Mouse (Mus musculus): ENCODE results near the gene Dhcr7.

Gene Dhcr7

DNA sequence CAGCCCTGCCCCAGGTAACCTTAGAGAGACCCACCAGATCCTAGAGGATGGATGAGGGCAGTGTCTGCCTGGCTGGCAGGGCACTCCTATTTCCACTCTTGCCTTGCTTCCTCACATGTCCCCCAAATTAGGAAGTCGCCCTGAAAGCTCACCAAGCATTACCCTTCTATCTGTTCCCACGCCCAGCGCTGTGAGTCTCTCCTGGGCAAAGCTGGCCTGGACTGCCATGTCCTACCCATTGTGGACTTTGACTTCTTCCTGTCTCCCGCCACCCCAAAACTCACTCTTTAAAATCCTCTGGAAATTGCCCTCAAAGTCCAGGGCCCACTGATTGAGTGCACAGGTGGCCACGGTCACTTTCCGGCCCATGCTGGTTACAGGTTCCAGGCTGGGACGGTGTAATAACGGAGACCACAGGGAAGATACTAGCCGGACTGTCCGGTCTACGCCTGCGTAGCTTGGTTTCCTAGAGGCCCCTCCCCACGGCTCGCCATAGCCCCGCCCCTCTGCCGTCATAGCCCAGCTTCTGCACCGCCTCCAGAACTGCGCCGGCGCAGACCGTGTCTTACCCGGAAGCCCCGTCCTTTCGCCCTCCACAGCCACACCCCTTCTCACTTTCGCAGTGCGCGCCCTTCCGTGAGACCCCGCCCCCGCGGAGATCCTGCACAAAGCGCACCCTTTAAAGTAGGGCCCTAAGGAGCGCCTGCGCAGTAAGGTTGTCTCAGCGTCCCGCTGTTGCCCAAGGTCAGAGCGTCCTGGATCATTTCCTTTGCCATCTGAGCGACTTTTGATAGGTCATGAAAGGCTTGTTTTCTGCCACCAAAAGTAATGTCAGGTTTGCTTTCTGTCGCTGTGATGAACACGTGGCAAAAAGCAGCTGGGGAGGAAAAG is at the start of gene Dhcr7, which contains the start of gene Nadsyn1:
TSS of gene Dhcr7 (plus strand) at position 771 of the 891 bp plus-strand sequence.
TSS of gene Nadsyn1 (minus strand) at position 475 of the 891 bp plus-strand sequence.
- DNase-seq (ENCODE audit: extremely low read depth, insufficient read length, low spot score) = peak; percentile 97

DNA sequence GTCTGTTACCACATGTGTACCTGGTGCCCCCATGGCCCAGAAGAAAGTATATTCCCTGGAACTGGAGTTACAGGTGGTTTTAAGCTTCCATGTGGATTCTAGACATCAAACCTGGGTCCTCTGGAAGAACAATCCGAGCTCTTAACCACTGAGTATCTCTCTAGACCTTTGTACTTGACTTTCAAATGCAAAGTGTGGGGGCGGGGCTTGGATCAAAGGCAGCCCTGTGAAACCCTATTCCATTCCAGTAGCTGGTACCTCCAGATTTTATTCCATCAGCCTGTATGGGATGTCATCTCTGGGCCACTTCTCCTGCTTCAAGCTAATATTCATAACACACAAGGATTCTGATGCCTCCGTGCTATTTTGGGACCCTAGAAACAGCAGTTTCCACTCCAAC is 46.8 kb upstream of the Dhcr7 start:
- no peak for DNase-seq (ENCODE audit: extremely low read depth, insufficient read length, low spot score)

DNA sequence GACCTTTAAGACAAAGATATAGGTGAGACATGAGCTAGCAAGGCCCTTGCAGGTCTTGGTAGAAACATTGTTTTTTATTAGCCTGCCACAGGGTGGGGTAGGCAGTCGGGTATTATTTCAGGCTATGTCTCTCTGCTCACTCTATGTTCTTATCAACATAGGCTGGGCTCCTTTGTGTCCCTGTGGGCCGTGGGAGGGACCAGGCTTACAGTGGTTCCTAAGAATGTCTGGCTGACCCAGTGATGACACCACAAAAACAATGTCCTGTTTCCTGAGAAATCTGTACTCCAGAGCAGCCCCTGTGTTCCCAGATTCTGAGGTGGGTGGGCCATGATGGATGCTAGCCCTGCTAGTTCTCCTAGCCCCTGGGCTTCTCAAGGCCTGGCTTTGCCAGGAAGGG is 45.6 kb upstream of the Dhcr7 start:
- no peak for DNase-seq (ENCODE audit: extremely low read depth, insufficient read length, low spot score)

DNA sequence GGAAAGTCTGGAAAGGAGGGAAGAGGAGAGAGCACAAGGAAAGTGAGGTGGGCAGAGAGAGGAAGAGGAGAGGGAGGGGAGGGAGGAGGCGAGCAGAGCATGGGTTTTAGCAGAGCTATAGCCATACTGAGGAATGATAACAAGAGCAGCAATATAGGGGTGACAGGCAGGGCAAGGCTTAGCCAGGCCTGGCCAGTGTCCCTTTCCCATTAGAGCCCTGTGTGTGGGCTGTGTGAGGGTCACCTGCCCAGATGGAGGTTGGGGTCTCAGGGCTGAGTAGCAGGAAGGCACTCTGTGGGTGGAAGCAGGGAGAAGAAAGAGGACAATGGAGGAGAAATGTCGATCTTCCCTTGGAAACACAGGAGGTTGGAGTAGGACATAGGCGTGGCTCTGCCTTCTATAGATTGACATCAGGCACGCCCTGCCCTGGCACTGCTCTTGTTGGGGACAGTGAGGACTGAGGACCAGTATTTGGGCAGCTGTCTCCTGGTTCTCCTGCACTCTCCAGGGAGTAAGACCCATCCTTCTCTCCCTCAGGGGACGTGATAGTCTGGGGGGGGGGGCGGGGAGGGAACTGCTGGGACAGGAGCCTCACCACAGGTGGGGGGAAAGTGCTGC is 39.5 kb upstream of the Dhcr7 start:
- no peak for DNase-seq (ENCODE audit: extremely low read depth, insufficient read length, low spot score)

DNA sequence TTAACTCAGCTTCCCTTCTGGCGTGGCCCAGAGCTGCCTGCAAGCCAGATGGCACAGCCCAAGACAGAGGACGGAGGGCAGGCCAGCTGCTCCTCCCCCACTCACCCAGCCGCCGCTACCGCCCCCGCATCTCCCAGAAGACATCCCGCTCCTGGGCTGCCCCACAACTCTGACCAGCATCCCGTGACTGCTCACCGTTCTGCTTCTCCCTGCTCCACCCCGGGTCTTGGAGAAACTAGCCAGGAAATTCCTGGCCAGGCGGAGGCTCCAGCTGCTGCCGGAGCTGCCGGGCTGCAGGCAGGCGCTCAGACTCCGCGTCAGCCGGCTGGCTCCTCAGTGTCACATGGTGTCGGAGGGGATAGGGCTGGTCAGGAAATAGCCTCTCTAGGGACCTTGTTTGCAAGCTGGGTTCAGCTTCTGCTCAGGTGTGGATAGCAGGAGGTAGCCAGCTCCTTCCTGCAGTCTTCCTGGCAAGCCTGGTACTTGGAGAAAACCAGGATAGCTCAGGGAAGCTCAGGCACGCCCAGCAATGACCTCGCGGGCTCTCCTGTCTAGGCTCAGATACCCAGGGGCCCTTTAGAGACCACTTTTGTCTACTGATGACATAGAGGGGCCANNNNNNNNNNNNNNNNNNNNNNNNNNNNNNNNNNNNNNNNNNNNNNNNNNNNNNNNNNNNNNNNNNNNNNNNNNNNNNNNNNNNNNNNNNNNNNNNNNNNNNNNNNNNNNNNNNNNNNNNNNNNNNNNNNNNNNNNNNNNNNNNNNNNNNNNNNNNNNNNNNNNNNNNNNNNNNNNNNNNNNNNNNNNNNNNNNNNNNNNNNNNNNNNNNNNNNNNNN is 38.7 kb upstream of the Dhcr7 start, which contains the start of gene Mrgpre:
TSS of gene Mrgpre (minus strand) at position 505 of the 834 bp plus-strand sequence.
- peak; percentile 84 for DNase-seq (ENCODE audit: extremely low read depth, insufficient read length, low spot score)

DNA sequence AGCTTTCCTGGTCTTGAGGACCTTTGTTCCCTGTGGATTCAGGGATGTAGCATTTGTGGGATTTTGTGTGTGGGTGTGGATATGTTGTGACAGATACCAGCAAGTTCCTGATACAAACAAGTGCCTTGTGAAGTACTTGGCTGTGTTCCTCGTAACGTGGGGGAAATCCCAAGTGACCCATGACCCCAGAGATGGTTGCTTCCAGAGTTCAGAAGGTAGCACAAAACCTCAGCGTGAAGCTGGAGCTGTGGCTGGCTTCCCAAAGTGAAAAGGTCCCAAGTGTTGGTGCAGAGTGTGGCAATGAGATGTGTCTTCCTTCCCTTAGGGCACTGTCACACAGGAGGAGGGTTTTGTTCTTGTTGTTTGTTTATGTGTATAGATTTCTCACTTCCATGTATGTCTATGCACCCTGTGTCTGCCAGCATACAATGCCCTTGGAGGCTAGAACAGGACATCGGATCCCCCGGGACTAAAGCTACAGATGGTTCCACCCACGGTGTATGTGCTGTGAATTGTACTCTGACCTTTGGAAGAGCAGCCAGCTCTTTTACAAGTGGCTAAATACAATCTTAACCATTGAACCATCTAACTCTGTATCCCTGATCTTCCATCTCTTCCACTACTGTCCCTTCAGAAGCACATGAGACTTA is 30.5 kb upstream of the Dhcr7 start:
- DNase-seq (ENCODE audit: extremely low read depth, insufficient read length, low spot score) = no peak

DNA sequence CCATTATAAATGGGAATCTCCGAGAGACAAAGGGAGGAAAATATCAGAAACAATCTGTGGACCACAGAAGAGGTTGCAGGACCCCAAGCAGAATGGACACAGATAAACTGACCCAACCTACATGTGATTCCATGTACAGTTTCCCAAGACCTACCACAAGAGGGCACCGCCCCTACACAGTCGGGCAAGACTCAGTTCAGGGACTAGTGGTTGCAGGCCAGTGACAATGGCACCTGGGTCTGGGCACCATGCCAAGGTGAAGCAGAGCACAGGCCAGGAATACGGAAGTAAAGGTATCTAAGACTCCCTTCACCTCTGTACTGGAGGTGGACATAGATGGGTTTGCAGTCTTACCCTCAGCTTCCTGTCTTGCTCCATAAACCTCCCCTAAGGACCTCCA is 29.8 kb upstream of the Dhcr7 start:
- no peak for DNase-seq (ENCODE audit: extremely low read depth, insufficient read length, low spot score)

DNA sequence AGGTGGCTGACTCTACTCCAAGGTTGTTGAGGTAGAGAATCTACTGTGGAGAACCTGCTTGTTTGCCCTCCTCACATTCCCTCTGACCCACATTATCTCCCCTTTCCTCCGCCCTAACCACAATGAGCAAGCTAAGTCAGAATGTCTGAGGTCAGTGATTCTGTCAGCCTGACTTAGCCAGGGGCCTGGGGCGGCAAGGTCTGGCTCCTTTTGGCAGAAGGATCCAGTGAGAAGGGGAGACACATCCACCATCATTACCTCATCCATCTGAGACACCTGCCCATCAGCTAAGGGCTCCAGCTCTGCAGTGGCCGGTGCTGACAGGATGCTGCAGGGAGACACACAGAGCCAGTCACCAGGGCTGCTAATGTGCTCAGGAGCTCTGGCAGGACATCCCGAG is 24.2 kb upstream of the Dhcr7 start:
- DNase-seq (ENCODE audit: extremely low read depth, insufficient read length, low spot score) = peak; percentile 61

DNA sequence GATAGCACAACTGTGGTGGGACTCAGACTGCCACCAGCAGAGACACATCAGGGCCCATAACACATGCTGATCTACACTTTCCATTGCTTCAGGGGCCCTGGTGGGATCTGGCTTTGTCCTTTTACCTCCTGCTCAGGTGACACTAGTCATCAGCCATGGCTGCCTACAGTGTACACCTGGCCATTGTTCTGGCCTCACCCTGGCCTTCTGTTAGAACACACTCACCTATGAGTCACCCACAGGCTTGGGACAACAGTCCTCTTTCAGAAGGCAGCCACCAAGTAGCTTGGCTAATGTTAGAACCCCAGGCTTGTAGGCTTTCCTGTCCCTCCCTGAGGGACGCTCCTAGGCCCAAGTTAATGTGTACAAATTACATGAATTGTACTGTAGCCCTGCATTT is 22.2 kb upstream of the Dhcr7 start:
- no peak for DNase-seq (ENCODE audit: extremely low read depth, insufficient read length, low spot score)

DNA sequence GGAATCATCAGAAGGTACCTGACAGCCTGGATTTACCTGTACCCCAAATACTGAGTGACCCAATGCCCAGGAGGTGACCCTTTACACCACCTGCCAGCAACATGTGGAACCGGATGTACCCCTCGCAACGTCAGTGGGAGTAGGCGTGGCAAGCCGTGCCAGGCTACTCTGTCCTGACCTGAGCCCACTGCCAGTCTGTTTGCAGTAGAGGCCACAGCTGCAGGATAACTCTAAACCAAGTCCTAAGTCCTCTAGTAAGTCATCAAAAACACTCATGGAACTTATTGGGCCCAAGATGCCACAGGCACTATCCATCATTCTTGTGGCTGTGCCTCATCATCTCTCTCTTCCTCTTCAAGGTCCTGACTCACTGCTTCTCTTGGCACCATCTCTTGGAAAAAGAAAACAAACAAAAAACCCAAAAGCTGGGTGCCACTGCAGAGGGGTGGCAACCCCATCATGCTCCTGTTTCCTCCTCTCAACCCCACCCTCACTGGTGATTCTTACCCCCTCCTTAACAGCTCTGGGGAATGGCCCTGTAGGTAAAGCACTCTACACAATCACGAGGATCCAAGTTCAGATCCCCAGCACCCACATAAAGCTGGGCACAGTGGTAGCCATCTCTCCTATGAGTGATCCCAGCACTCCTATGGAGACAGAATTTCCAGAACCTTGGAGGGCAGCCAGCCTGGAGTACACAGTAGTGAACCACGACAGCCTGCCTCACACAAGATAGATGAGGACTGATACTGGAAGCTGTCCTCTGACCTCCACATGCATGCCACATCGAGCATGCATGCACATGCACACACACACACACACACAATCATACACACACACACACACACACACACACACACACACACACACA is 21.5 kb upstream of the Dhcr7 start:
- peak; percentile 79 for DNase-seq (ENCODE audit: extremely low read depth, insufficient read length, low spot score)

DNA sequence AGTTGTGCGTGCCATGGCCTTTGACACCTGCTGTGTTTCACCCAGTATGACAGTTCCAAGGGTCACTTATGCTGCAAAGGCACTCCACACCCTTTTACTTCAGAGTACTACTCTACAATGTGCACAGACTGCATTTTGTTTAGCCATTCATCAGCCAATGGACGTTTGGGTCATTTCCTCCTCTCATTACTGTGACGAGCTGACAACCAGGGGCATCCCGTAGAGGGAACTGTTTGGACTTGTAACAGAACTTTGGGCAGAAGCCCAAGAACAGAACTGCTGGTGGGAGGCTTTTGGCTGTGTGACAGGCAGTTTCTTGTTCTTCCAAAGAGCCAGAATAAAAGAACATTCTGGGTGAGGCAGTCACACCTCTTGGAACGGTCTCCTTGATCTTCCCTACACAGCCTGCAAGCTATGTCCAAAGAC is 17.7 kb upstream of the Dhcr7 start:
- DNase-seq (ENCODE audit: extremely low read depth, insufficient read length, low spot score) = no peak

DNA sequence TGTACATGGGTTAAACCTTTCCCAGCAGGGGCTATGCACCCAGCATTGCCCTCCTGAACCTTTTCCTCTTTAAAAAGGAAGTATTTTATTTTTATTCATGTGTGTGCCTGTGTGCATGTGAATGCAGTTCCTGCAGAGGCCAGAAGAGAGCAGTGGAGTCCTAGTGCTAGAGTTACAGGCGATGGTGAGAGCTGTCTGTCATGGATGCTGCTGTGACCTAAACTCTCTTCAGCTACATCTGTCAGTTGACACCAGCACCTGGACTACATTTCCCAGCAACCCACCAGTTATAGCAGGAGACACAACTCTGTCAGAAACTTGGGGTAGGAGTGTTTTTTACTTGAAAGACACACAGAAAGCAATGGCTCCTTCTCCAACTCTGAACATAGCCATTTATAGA is 14.0 kb upstream of the Dhcr7 start:
- DNase-seq (ENCODE audit: extremely low read depth, insufficient read length, low spot score) = no peak

DNA sequence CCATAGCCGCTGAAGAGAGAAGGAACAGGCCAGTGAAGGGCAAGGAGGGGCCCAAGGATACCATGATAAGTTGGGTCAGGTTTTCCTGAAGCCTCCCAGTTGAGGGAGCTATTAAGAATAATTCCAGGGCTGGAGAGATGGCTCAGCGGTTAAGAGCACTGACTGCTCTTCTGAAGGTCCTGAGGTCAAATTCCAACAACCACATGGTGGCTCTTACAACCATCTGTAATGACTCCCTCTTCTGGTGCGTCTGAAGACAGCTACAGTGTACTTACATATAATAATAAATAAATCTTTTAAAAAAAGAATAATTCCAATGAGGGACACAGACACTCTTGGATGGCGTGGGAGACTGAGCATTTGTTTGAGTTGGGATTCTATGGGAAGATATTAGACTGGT is 3.7 kb upstream of the Dhcr7 start:
- DNase-seq (ENCODE audit: extremely low read depth, insufficient read length, low spot score) = no peak

DNA sequence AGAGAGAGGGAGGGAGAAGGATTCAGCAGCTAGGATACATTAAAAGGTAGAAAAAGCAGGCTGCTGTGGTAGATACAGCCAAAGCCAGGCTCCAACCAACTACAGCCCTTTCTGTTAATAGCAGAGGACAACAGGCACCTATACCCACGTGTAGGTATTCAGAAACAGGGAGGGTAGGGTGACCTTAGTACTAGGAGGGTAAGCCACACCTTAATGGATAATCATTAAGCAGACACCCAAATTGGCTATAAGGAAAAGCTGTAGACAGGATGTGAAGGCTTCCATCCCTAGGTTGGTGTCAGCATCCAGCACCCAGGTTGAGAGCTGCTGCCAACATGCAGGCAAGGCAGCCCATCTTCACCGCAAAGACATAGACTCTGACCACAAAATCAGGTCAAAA is 1.7 kb upstream of the Dhcr7 start:
- DNase-seq (ENCODE audit: extremely low read depth, insufficient read length, low spot score) = no peak

DNA sequence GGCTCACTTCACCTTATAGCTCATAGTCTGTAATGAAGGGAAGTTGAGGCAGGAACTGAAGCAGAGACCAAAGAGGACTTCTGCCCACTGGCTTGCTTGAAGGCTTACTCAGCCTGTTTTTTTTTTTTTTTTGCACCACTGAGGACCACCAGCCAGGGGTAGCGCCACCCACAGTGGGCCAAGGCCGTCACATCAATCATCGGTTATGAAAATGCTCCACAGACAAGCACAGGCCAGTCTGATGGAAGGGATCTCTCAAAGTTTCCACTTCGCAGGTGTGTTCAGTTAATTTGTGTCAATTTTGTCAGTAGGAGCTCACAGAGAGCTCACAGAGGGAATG is 291 bp downstream of the Dhcr7 start:
- DNase-seq (ENCODE audit: extremely low read depth, insufficient read length, low spot score) = no peak

DNA sequence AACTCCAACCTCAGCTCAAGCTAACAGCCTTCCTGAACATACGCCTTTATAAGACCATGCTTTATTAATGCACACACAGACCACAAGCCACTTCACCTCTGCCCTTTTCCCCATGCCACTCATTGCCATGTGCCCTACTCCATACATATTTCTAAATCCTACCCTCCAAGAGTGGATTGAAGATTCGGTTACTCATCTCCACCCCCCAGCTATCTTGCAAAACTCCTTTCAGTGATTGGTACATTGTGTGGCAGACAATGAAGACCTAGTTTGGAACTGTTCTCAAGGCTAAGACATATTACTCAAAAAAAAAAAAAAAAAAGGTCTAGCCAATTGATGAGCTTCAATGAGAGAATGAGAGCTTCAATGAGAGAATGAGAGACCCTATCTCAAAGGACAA is 4.0 kb downstream of the Dhcr7 start:
- DNase-seq (ENCODE audit: extremely low read depth, insufficient read length, low spot score) = no peak

DNA sequence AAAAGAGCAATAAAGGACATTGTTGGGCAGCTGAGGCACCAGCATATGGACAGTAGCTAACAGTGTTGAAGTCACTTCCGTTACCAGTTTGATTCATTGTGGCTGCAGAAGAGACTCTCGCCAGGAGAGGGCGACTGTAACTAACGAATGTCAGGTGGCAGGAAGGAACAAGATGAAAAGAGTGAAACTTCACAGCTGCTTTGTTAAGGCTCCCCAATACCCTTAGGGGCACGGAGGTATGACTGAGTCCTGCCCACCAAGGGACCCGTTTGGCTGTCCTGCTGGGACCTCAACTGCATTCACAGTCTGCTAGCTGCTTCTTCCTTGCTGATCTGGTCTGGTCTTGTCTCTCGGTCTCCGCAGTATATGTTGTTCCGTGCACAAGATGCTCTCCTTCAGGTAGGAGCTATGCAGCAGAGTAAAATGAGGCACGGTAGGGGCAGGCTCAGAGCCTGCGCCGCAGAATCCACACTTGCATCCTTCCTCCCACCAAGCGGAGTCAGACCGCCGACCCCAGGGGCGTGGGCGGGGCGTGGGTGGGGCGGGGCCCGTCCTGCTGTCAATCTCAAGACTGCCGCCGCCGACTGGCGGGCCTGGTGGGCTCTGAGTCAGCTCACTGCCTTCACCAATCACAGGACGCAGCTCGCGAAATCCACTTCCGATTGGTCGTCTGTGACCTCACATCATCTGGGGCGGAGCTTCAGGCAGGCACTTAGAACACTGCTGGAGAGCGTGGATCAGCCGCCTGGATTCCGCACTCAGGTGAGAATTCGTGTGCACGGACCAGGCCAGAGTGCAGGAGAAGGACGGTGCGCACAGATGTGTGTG is 6.8 kb downstream of the Dhcr7 start:
- DNase-seq (ENCODE audit: extremely low read depth, insufficient read length, low spot score) = peak; percentile 93

DNA sequence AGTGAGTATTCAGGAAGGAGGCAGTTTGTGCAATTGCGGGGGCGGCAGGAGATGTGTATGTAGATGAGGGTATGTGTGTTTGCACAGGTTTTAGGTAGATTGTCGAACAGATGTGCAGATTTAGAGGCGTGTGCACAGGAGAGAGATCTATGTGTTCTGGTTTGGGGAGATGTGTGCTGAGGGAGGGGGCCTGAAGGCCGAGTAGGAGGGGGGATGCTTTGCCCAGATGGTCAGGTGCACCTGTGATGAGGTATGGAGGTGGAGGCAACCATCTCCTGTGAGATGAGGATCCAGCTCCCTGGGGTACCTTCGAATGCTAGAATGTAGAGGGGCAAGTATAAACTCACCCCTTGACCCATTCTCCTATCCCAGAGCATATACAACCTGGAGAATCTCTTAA is 7.5 kb downstream of the Dhcr7 start:
- no peak for DNase-seq (ENCODE audit: extremely low read depth, insufficient read length, low spot score)

DNA sequence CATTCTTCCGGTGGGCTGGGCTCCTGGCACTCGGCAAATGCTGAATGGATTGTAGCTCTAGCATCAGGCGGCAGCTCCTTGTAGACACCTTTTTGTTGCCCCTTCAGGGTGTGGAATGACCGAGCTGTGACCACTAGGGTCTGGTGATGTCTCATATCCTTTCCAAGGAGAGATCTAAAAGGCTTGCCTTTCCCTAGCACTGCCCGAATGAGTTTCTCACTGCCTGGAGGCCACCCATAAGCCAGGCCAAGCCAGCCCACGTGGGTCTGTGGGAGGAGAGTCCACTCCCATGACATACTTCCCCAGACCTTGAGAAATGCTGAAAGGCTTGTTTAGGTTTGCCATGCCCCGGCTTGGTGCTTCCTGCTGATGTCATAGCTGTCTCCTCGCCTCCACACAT is 9.3 kb downstream of the Dhcr7 start:
- peak; percentile 65 for DNase-seq (ENCODE audit: extremely low read depth, insufficient read length, low spot score)
